Mouse (Mus musculus): ENCODE data around the gene Astn2.

GRCm38 (mm10) chr4:66344632-66345031, 59.8 kb downstream of the Astn2 start:
- TF ChIP-seq POLR2A (IDR thresholded peaks at IDR 0.05; ENCODE audit: extremely low read depth, insufficient read depth, low read length), result no peak
- TF ChIP-seq CTCF (IDR thresholded peaks at IDR 0.05; ENCODE audit: low read depth, low read length), result no peak

All from liver, adult 2 months (tissue).